Mouse (Mus musculus) embryonic facial prominence, embryonic 14.5 days (tissue): Measurements from ENCODE around the gene Samd14. TPM values are rescaled to one million over a fixed set of nuclear protein-coding genes. Genes with fewer than 3 reads are reported as not detected.

Experiments
- ATAC-seq: fragments of 200-750 bp; cut with Nextera tagmentation; 2 replicates; pipeline ENCODE4 v1.8.0; 2017; ENCODE audit warnings: low read depth, moderate number of reproducible peaks, moderate TSS enrichment
- DNase-seq: peaks from one replicate; pipeline ENCODE4 v3.0.0-alpha.2; 2015; ENCODE audit warnings: low spot score
- H3K27ac ChIP-seq: fragments of 300-500 bp; sonication (generic); replicated peaks from 2 replicates; pipeline ENCODE4 v1.5.1; 2014; ENCODE audit warnings: low read depth, mild to moderate bottlenecking, low read length, moderate library complexity
- H3K27me3 ChIP-seq: fragments of 300-500 bp; sonication (generic); replicated peaks from 2 replicates; pipeline ENCODE4 v1.6.1; 2014; ENCODE audit warnings: low read length; ENCODE audit not compliant: control insufficient read depth, insufficient read depth
- H3K36me3 ChIP-seq: fragments of 300-500 bp; sonication (generic); 2 replicates; pipeline ENCODE4 v1.6.1; 2014; ENCODE audit warnings: low read length, mixed read lengths; ENCODE audit not compliant: control insufficient read depth, insufficient read depth
- H3K4me1 ChIP-seq: fragments of 300-500 bp; sonication (generic); 2 replicates; pipeline ENCODE4 v1.6.1; 2014; ENCODE audit warnings: antibody characterized with exemption, low read length; ENCODE audit not compliant: control insufficient read depth, insufficient read depth
- H3K4me2 ChIP-seq: fragments of 300-500 bp; sonication (generic); 2 replicates; pipeline ENCODE4 v1.6.1; 2014; ENCODE audit warnings: low read depth, mild to moderate bottlenecking, low read length, moderate library complexity, mixed read lengths
- H3K4me3 ChIP-seq: fragments of 300-500 bp; sonication (generic); 2 replicates; pipeline ENCODE4 v1.5.1; 2014; ENCODE audit warnings: low read depth, mild to moderate bottlenecking, low read length
- H3K9ac ChIP-seq: fragments of 300-500 bp; sonication (generic); 2 replicates; pipeline ENCODE4 v1.6.1; 2014; ENCODE audit warnings: low read depth, mild to moderate bottlenecking, low read length, moderate library complexity, mixed read lengths
- H3K9me3 ChIP-seq: fragments of 300-500 bp; sonication (generic); 2 replicates; pipeline ENCODE4 v1.6.1; 2016; ENCODE audit warnings: low read length; ENCODE audit not compliant: control insufficient read depth
- WGBS: fragments of 180-500 bp; shearing (Covaris S2); extraction: QIAGEN DNeasy Blood & Tissue Kit; methylation state at CpG from one replicate; pipeline ENCODE4 v1.1.7; 2014; 5-methylcytosine and 5-hydroxymethylcytosine counted together
- polyA plus RNA-seq: library from polyadenylated mRNA; unstranded; fragments of >200 nt; fragmentation: Nextera tagmentation; extraction: Ambion mirVana; gene quantifications from 2 replicates; pipeline ENCODE4 v1.2.1, GENCODE M21; 2014

The Samd14 gene
- polyA plus RNA-seq, 1 experiment from 2014 or later = 21.9 TPM

DNA sequence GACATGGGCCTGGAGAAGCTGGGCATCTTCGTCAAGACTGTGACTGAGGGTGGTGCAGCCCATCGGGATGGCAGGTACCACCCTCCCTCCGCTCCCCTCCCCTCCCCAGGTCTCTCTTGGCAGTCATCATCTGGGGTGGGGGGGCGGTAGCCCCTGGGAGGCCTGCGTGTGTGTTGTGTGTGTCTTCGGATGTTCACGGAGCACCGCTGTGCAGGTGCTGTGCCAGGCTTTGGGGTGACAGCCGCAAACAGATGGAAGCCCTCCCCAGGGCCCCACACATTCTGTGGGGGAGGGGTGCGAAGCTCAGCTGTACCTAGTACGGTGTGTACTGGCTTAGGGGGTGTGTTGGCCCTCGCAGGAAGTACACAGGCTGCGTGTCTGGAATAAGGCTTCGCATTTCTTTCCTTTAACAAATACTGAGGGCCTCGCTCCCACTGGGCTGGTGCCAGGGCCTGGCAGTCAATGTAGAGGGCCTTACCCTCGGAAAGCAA is 11.6 kb upstream of the Samd14 start:
- peaks cover 28% of the 10 kb centered on the region for H3K4me1 ChIP-seq
- no peak overlapping the region for H3K27ac ChIP-seq
- no peak overlapping the region for H3K4me2 ChIP-seq
- no peaks in the 10 kb centered on the region for H3K27me3 ChIP-seq
- no peak overlapping the region for H3K4me3 ChIP-seq
- WGBS = 83% methylated on average over 14 of the region's 16 CpGs
- DNase-seq = no peak
- no peak overlapping the region for H3K9ac ChIP-seq
- ATAC-seq = 0 out of 2 replicates have a peak, but pooled peaks have one; percentile 7
- H3K36me3 ChIP-seq = peaks cover 69% of the 10 kb centered on the region
- H3K9me3 ChIP-seq = no peaks in the 10 kb centered on the region

DNA sequence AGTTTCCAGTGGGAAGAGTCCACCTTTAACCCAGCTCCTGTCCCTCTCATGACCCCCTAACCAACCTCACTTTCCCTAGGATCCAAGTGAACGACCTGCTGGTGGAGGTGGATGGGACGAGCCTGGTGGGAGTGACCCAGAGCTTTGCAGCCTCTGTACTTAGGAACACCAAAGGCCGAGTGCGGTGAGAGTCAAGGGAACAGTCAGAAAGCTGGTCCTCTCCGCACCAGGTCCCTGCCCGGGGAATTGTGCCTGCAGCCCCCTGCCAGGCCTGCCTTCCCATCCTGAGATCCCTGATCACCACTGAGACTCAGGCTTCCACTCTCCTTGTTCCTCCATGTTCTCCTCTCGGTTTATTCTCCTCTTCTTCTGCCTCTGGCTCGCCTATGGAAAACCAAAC is 9.6 kb upstream of the Samd14 start:
- no peak for DNase-seq
- Histone ChIP-seq H3K9me3 (no peaks in the 10 kb centered on the region), H3K9ac (no peak overlapping the region), H3K4me2 (no peak overlapping the region), H3K27me3 (no peaks in the 10 kb centered on the region), H3K27ac (0 out of 2 replicates have a peak overlapping the region, but pooled peaks have one; percentile 16), H3K4me3 (no peak overlapping the region), H3K4me1 (peaks cover 7% of the 10 kb centered on the region), H3K36me3 (peaks cover 89% of the 10 kb centered on the region)
- WGBS = 76% methylated on average over 8 of the region's 8 CpGs
- no peak for ATAC-seq

DNA sequence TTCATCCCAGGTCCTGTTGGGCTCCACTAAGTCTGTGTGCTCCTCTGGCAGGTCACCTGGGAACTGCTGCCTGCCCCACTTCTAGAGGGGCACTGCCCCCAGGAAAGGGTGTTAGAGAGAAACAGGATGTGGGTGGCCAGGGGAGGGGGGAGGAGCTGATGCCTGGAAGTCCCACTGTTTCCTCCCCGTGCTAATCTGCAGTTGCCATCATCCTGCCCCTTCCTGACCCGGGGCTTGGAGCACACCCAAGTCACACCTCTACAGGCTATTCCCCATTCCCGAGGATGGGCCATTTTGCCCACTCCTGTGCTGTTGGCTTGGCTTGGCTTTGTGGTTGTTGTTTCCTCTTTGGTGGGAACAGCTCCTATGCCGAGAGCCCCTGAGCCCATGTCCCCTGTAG is 9.1 kb upstream of the Samd14 start:
- H3K9ac ChIP-seq = no peak overlapping the region
- 39% methylated on average over 4 of the region's 4 CpGs for WGBS
- H3K36me3 ChIP-seq = peaks cover 94% of the 10 kb centered on the region
- DNase-seq (no peak), ATAC-seq (no peak)
- H3K27me3 ChIP-seq = no peaks in the 10 kb centered on the region
- H3K27ac ChIP-seq = 0 out of 2 replicates have a peak overlapping the region, but pooled peaks have one; percentile 16
- H3K4me1 ChIP-seq = peaks cover 3% of the 10 kb centered on the region
- H3K4me3 ChIP-seq = no peak overlapping the region
- H3K4me2 ChIP-seq = no peak overlapping the region
- no peaks in the 10 kb centered on the region for H3K9me3 ChIP-seq

DNA sequence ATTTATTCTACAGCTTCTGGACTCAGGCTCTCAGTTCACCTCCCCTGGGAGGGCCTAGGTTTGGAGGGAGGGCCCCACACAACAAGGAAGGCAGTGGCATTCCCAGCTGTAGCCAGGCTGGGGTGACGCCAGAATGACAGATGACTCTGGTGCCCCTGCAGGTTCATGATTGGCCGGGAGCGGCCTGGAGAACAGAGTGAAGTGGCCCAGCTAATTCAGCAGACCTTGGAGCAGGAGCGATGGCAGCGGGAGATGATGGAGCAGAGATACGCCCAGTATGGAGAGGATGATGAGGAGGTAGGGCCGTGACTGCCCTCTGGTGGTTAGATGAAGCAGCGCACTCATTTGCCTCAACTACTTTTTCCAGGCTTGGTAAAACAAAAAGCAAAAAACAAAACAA is 8.6 kb upstream of the Samd14 start:
- Histone ChIP-seq H3K4me2 (no peak overlapping the region), H3K9ac (no peak overlapping the region), H3K4me3 (no peak overlapping the region), H3K4me1 (peaks cover 2% of the 10 kb centered on the region; the same call in 1 of the 2 replicates), H3K27me3 (no peaks in the 10 kb centered on the region), H3K9me3 (no peaks in the 10 kb centered on the region), H3K27ac (0 out of 2 replicates have a peak overlapping the region, but pooled peaks have one; percentile 16), H3K36me3 (peaks cover 97% of the 10 kb centered on the region)
- DNase-seq (peak; percentile 85), ATAC-seq (peak; percentile 50; the same call in 1 of the 2 replicates)
- WGBS = 4% methylated on average over 8 of the region's 8 CpGs

DNA sequence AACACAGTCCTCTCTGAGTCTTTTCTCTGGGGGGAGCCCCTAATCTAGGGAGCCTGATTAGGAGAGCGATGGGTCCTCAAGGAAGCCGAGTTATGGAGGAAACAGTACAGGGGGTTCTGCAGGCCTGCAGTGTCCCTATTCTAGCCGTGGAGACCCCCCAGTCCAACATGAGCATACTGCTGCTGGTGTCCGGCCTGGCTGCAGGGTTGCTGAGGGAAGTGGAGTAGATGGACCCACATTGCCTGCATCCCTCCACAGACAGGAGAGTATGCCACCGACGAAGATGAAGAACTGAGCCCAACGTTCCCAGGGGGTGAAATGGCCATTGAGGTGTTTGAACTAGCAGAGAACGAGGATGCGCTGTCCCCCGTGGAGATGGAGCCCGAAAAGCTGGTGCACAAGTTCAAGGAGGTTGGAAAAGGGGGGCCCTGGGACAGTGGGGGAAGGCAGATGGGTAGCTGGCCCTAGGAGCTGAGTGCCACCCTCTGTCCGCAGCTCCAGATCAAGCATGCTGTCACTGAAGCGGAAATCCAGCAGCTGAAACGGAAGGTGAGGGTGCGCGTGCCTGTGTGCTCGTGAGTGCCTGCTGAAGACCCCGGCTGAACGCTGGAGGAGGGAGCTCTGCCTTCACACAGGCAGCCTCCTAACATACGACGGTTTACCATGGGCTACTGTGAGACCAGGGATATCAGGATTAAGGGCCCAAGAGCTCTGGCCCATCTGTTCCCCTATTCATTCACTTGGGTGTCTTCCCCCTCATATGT is 7.9 kb upstream of the Samd14 start:
- peaks cover 90% of the 10 kb centered on the region for H3K36me3 ChIP-seq
- H3K4me3 ChIP-seq = no peak overlapping the region
- 88% methylated on average over 21 of the region's 21 CpGs for WGBS
- no peaks in the 10 kb centered on the region for H3K9me3 ChIP-seq
- H3K27ac ChIP-seq = no peak overlapping the region
- peaks cover 5% of the 10 kb centered on the region; the same call in 1 of the 2 replicates for H3K4me1 ChIP-seq
- ATAC-seq (no peak), DNase-seq (no peak)
- H3K27me3 ChIP-seq = no peaks in the 10 kb centered on the region
- no peak overlapping the region for H3K4me2 ChIP-seq
- H3K9ac ChIP-seq = no peak overlapping the region

DNA sequence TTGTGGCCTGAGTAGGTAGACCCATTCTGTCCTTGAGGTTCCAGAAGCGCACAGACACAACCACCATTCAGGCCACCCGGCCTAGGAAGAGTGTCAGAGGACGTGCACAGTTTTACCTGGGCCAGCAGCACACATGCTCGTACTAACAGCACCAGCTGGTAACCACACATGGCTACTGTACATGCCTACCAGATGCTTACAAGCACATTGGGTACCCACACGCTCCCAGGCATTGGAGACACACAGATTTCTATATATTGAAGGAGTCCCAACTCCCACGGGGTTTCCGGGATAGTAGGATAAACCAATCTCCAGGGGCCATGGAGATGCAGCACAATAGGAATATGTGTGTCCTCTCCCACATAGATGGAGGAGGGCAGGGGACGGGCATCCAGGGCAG is 7.0 kb upstream of the Samd14 start:
- H3K27ac ChIP-seq = no peak overlapping the region
- WGBS = 93% methylated on average over 8 of the region's 8 CpGs
- peaks cover 81% of the 10 kb centered on the region for H3K36me3 ChIP-seq

DNA sequence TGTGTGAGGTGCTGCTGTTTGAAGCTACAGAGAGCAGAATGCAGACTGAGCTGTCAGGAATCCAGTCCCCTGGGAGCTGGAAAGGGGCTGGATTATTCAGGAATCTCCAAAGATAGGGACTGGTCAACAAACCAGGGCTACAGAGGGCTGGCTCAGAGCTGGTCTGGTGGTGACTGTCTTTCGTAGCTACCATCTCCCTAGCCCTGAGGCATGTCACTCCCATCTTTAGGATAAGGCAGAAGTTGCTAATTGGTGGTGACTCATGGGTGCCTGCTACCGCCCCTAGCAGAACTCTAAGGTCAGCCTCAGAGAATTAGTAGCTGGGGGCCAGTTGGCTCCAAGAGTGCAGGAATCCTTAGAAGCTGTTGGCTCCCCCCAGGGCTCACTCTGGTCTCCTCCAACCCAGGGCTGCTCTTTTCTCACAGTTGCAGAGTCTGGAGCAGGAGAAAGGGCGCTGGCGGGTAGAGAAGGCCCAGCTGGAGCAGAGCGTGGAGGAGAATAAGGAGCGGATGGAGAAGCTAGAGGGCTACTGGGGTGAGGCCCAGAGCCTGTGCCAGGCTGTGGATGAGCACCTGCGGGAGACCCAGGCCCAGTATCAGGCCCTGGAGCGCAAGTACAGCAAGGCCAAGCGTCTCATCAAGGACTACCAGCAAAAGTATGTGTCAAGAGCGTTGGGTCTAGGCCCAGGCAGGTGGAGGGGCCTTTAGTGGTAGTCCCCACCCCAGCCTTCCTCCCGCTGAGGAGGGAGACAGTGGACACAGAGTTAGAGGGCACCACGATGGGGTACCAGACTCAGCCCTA is 5.3 kb upstream of the Samd14 start:
- ATAC-seq (no peak), DNase-seq (no peak)
- H3K27me3 ChIP-seq = no peaks in the 10 kb centered on the region
- H3K36me3 ChIP-seq = peaks cover 65% of the 10 kb centered on the region
- H3K9ac ChIP-seq = no peak overlapping the region
- peaks cover 24% of the 10 kb centered on the region for H3K4me1 ChIP-seq
- no peak overlapping the region for H3K4me3 ChIP-seq
- 92% methylated on average over 12 of the region's 12 CpGs for WGBS
- H3K4me2 ChIP-seq = no peak overlapping the region
- no peaks in the 10 kb centered on the region for H3K9me3 ChIP-seq
- no peak overlapping the region for H3K27ac ChIP-seq

More for the DNA sequence above, 7.0 kb upstream of the Samd14 start:
- H3K9ac ChIP-seq = no peak overlapping the region
- no peaks in the 10 kb centered on the region for H3K27me3 ChIP-seq
- no peak overlapping the region for H3K4me3 ChIP-seq
- no peak for ATAC-seq
- no peak overlapping the region for H3K4me2 ChIP-seq
- DNase-seq = no peak
- H3K4me1 ChIP-seq = peaks cover 14% of the 10 kb centered on the region
- H3K9me3 ChIP-seq = no peaks in the 10 kb centered on the region

DNA sequence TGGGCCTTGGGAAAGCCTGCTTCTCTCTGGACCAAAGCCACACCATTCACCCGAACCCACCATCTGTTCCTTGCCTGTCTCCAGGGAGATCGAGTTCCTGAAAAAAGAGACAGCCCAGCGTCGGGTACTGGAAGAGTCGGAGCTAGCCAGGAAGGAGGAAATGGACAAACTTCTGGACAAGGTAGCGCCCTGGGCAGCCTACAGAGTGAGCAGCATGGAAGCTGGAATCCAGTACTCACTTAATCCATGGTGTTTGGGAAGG is 4.8 kb upstream of the Samd14 start:
- H3K27me3 ChIP-seq = no peaks in the 10 kb centered on the region
- peaks cover 60% of the 10 kb centered on the region for H3K36me3 ChIP-seq

More for the DNA sequence above, 4.8 kb upstream of the Samd14 start:
- no peak overlapping the region for H3K27ac ChIP-seq
- ATAC-seq = no peak
- no peak overlapping the region for H3K4me2 ChIP-seq
- WGBS = 50% methylated on average over 6 of the region's 6 CpGs
- H3K9ac ChIP-seq = no peak overlapping the region
- H3K4me1 ChIP-seq = peaks cover 25% of the 10 kb centered on the region
- H3K4me3 ChIP-seq = no peak overlapping the region
- H3K9me3 ChIP-seq = no peaks in the 10 kb centered on the region
- no peak for DNase-seq
